ENCODE assay signal across 8 mouse cellular contexts in the genomic region with DNA sequence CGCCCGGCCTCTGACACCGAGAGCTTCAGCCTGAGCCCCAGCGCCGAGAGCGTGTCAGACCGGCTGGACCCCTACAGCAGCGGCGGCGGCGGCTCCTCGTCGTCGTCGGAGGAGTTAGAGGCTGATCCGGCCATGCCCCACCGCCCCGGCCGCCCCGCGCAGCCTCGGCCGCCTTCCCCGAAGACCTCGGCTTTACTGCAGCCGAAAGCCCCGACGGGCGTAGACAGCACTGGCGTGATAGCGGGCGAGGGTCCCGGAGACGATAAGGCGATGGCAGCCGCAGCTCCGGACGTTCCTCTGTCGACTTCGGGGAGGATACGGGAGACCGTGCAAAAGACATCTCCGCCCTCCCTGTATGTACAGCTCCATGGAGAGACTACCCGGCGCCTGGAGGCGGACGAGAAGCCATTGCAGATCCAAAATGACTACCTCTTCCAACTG. TPM values are rescaled to one million over a fixed set of nuclear protein-coding genes. Genes with fewer than 3 reads are reported as not detected.
DNase-seq lines count a peak whose midpoint lies in the region; ATAC-seq and TF ChIP-seq lines count a peak whose summit lies in the region.

No protein-coding gene starts in this region.

- no peaks in the 10 kb centered on the region for H3K27me3 ChIP-seq in kidney, adult 2 months (replicated peaks; ENCODE audit: control insufficient read depth, insufficient read depth, low read length)
- peaks cover 14% of the 10 kb centered on the region for H3K27me3 ChIP-seq in liver, embryonic 16.5 days (ENCODE audit: control insufficient read depth, insufficient read depth, low read depth, low read length)

- peak overlapping the region; percentile 98 for H3K4me2 ChIP-seq in liver, embryonic 16.5 days (ENCODE audit: low read depth, low read length)

- H3K4me1 ChIP-seq in kidney, adult 2 months (ENCODE audit: control insufficient read depth, insufficient read depth, low read length), result peaks cover 8% of the 10 kb centered on the region; the same call in 1 of the 2 replicates
- H3K4me1 ChIP-seq in liver, embryonic 16.5 days (ENCODE audit: control insufficient read depth, low read depth, low read length), result peaks cover 22% of the 10 kb centered on the region

- peak overlapping the region; percentile 84 for H3K9ac ChIP-seq in liver, embryonic 16.5 days (ENCODE audit: low read depth, low read length)

- DNase-seq in spleen, adult 18-20 months, result peak; percentile 32 to 44
- no peak for DNase-seq in spleen, adult 12 weeks (ENCODE audit: low spot score)
- peak; percentile 49 for DNase-seq in cerebellum, adult 9-11 months
- DNase-seq in gastrocnemius, postnatal 14 days, result peak; percentile 43
- peak; percentile 24 for DNase-seq in kidney, adult 2 months
- DNase-seq in right cerebral cortex, postnatal 10 days (ENCODE audit: low spot score in 2 of 2), result peak; percentile 44 to 52
- no peak for DNase-seq in c-Kit-positive CD71-positive TER-119-positive erythroid progenitor cells, embryonic 14.5 days (ENCODE audit: low spot score)

- no peak overlapping the region for H3K27ac ChIP-seq in kidney, adult 2 months (ENCODE audit: insufficient read depth, low read depth, low read length)
- H3K27ac ChIP-seq in liver, embryonic 16.5 days (ENCODE audit: low read length), result no peak overlapping the region

- intact Hi-C loops in gastrocnemius, postnatal 14 days (cut with DNase I; ENCODE audit: low total_unique reads), result no loop called here

- TF ChIP-seq CTCF in kidney, adult 2 months (conservative IDR thresholded peaks at IDR 0.05; ENCODE audit: insufficient read depth, insufficient read length, low read depth, low read length), result no peak

- H3K9me3 ChIP-seq in liver, embryonic 16.5 days (replicated peaks; ENCODE audit: control insufficient read depth, low read length), result no peaks in the 10 kb centered on the region

- H3K36me3 ChIP-seq in kidney, adult 2 months (ENCODE audit: control insufficient read depth, insufficient read depth, low read length), result no peaks in the 10 kb centered on the region
- H3K36me3 ChIP-seq in liver, embryonic 16.5 days (ENCODE audit: control insufficient read depth, insufficient read depth), result no peaks in the 10 kb centered on the region

- 1% methylated on average over 47 of the region's 47 CpGs for WGBS in kidney, adult 2 months
- 6% methylated on average over 44 of the region's 47 CpGs for WGBS in liver, embryonic 16.5 days (ENCODE audit: insufficient replicate concordance)

- H3K4me3 ChIP-seq in kidney, adult 2 months (ENCODE audit: insufficient read depth, low read depth, low read length), result peak overlapping the region; percentile 96
- H3K4me3 ChIP-seq in liver, embryonic 16.5 days (ENCODE audit: low read depth, low read length), result peak overlapping the region; percentile 84

- ATAC-seq in liver, embryonic 16.5 days (ENCODE audit: low read depth), result no peak

- TF ChIP-seq POLR2A in kidney, adult 2 months (IDR thresholded peaks at IDR 0.05; ENCODE audit: low read depth, low read length), result no peak

RNA-seq across cellular contexts. Expression of gene Phlpp1, which starts 1.4 kb away (rescaled TPM):
- total RNA-seq in gastrocnemius, postnatal 14 days (2021), result 1 to 10 TPM; 7.1 to 8.5 TPM
- 10.2 and 12.0 TPM in 2 replicates for polyA plus RNA-seq in kidney, adult 2 months (2012; rRNA removed)
- 0.54 and 0.94 TPM in 2 replicates for polyA plus RNA-seq in liver, embryonic 16.5 days (2015; fragmentation: Nextera tagmentation; extraction: Ambion mirVana)

Comparison
In these comparisons a context has a peak if more than half of its experiments do, and no peak if none do; other contexts are left out.
1. DNase-seq: peak in spleen, adult 18-20 months (2 of 2), cerebellum, adult 9-11 months (single experiment), gastrocnemius, postnatal 14 days (single experiment), kidney, adult 2 months (single experiment) and right cerebral cortex, postnatal 10 days (2 of 2); none in spleen, adult 12 weeks (single experiment) and c-Kit-positive CD71-positive TER-119-positive erythroid progenitor cells, embryonic 14.5 days (single experiment).